Mouse (Mus musculus): ENCODE measurements at regions not wholly inside any gene's neighbourhood (a gene's known extent, or its start where the extent isn't known, plus 50 kb on each side); places are given as distances from the start of the nearest gene placed in this dataset.
"Not testable (repeated sequence)": the region's sequence is repeated elsewhere in the genome, so short reads cannot be mapped to it uniquely, and the experiment has no call there.

DNA sequence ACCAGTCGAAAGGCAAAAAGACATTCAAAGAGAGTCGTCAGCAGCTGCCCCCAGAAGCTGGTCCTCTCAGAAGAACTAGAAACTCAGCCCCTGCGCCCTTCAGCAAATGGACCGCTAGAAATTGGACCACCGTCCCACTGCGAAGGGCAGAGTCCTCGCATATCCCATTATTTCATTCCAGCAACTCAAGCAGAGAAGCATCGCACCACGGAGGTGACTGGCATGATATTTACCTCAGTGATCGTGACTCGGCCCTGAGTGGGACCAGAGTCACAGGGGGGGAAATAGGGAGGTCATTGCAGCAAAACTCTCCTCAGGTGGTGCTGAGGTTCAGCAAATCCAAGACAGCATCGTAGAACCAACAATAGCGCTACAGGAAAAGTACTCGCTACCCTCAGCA lies 105.7 kb upstream of the Nt5e start:
- DNase-seq (ENCODE audit: low read depth): no peak

DNA sequence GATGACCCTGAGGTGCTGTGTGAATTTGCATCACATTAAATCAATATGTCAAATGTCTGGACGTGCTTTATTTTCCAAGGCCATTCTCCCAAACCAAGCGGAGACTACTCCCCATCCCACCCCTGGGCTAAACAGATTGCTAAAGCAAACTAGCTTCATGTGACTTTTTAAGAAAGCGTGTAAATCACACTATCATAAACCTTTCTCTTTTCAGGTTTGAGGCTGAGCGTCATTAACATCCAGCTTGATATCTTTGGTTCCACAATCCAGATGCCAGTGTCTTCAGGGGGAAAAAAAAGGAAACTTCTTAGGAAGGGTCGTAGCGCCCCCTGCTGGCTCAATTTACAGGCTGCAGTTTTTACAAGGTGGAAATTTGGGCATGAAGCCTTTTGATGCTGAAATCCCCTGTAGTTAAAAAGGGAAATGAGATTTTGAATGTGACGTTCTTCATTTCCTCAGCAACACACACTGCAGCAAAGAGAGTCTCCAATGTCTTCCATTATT lies 105.1 kb upstream of the Nt5e start:
- no peak for DNase-seq (ENCODE audit: low read depth)

DNA sequence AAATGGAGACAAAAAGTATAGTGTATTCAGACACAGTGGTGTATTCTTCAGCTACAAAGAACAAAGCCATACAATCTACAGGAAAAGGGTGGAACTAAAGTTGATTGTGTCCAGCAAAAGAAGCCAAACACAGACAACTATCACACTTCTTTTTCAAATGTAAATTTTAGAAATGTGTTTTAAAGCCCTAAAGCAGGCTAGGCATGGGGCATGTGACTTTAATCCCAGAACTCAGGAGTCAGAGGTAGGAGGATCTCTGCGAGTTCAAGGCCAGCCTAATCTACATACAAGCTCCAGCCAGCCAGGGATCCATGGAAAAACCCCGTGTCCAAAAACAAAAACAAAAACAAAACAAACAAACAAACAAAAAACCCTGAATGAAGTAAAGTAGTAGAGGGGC lies 89.9 kb upstream of the Nt5e start:
- DNase-seq (ENCODE audit: low read depth): no peak

DNA sequence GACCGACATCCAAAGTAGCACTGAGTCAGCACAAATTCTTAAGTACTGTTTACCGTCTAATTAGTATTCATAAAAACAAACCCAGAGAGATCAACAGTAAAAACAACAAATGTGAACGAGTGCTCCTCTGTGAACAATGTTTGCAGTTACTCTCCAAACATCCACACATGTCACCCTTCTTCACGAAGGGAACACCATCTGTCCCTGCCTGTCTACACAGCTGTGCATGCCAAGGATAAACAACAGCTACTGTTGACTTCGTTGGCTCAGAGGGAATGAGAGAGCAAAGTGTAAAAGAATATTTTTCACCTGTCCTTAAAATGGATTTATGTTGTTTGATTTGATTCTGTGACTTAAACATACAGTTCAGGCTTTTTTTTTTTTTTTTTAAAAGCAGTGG lies 88.7 kb upstream of the Nt5e start:
- no peak for DNase-seq (ENCODE audit: low read depth)

DNA sequence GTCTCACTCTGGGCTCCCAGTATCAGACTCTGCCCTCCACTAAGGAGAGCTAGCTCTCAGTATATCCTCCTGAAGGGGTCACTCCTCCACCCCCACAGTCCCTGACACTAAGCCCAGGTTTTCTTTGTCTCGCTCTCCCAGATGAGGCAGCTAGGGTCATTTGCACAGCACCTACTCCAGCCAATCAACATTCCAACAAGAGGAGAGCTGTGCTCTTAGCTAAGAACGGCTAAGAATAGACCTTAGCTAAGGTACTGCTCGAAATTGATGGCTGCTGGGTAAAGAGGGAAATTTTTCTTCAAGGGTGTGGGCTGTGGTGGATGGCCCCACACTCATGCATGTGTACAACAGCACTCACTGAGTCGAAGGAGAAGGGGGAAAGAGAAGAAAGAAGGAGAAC lies 86.3 kb upstream of the Nt5e start:
- DNase-seq (ENCODE audit: low read depth): no peak

DNA sequence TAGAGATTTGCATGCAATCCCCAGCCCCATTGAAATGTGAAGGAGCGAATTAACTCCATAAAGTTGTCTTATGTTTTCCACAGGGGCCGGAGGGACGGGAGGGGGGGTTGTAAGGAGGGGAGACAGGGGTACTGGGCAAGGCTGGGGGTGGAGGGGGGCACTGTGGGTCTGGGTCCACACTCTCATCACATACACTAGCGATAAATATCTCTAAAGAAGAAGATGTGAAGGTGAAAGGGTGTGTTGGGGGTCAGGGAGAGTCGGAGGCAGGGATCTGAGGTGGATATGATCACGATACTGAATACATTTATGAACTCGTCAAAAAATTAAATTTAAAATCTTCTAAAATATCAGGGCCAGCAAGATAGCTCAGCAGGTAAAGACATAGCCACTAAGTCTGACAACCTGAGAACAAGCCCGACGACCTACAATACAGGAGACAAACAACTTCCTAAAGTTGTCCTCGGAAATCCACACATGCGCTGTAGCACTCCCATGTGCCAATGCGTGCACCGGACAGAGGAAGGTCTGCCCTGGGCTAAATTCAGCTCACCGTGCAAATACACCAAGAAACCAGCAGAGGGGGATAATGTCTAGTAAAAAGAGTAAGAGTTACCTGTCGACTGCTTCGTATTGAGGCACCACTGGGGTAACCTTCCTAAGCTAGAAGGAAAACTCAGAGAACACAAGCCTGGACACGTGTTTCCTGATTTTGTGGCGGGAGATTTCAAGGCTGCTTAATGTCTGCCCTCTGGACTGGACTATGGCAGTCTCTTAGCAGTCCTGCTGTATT lies 85.6 kb upstream of the Nt5e start:
- peak; percentile 68 for DNase-seq (ENCODE audit: low read depth)

DNA sequence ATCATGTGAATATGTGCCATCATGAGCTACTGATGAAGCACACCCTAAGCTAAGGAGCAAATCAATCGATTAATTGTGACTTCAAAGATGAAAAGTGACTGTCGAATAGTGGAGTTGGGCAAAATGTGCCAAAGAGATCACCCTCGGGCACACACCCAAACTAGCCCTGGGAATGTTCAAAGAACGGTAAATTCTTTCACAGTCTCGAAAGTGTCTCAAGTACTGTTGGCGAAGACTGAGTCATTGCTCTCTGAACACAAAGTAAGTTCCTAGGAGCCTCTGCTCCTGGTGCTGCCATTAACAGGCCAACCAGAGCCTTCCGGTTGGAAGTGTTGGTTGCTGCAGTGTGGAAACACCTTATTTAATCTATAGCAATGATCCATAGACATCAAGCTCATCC lies 84.5 kb upstream of the Nt5e start:
- DNase-seq (ENCODE audit: low read depth): no peak

DNA sequence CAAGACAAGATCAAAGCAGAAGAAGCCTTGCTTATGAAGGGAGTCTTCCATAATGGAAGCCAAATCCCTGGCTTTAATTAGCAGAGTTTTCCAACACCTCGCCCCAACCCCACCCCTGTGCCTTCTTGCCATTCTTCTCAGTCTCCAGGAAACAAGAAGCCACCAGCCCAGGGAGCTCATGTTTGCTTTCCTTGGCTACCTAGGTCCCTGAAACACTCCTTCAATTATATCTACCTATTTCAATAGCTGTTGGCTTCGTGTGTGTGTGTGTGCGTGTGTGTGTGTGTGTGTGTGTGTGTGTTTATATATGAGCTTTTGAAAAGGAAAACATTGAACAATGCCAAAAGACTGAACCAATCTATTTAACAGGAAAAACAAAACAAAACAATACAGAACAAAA lies 82.5 kb upstream of the Nt5e start:
- DNase-seq (ENCODE audit: low read depth): no peak

DNA sequence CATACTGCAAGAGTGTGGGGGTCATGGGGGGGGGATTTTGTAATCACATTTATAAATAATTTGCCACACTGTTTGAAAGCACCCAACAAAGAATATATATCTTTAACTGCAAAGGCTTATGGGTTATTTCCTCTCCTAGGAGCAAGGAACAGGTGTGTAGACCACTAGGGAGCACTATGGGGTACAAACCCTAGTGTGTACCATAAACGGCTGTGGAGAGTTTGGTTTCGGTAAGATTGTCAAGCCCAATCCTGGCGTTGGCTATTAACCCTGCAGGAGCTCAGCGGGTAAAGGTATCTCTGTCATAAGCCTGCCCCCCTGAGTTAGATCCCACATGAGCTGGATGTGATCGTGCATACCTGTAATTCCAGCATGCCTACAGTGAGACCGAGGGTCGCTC lies 71.0 kb upstream of the Nt5e start:
- no peak for DNase-seq (ENCODE audit: low read depth)

DNA sequence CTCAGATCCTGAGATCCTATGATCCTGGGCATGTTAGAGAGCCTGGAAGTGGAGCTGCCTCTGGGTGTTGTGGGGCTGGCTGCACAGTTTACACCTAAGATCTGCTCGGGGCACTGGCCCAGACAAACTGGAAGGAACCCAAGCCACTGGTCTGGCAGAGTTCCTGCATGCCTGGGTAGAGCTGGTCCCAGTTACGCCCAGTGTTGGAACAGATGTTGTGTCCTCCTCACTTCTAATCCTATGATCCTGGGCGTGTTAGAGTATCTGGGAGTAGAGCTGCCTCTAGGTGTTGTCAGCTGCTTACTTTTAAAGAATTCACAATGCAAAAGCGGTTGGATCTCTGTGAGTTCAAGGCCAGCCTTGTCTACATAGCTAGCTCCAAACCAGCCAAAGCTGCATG lies 67.4 kb upstream of the Nt5e start:
- no peak for DNase-seq (ENCODE audit: low read depth)

DNA sequence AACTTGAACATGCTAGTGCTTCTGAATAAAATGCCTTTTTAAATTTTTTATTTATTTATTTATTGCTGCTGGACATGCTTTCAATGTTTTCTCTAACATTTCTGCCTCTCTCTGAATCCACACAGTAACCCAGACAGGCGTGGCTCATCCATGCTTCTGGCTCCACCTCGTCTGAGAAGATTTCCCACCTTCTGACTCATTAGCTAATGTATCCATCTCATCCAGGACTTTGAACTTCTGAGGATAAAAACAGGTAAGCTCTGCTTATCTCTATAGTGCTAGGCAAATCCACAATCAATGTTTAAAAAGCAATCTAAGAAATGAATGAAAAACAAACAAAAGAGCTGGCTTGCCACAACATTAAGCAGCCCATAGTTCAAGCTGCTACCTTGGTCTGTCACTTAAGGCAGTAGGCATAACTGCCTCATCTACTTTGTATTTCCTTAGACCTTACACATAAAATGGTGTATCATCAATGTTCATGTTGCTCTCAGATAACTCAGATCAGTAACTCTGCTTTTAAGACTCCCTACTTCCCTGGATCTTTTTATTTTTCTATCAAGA lies 66.8 kb upstream of the Nt5e start:
- DNase-seq (ENCODE audit: low read depth): no peak

DNA sequence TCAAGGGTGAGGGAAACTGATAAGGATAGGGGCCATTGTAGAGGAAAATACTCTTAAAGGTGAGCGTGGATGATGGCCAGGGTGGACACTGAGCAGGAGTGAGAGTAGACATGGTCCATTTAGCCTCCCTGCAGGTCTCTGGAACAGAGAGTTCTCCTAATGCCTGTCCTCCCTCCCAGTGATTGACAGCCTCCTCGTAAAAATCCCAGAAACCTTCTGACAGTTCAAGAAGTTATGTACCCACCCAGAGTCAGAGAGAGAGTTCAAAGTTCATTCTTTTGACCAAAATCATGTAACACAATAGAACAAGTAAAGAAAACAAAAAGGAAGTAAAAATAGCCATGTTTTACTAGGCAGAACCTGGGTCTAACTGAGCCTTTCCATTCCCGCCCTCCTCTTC lies 64.5 kb upstream of the Nt5e start:
- no peak for DNase-seq (ENCODE audit: low read depth)

DNA sequence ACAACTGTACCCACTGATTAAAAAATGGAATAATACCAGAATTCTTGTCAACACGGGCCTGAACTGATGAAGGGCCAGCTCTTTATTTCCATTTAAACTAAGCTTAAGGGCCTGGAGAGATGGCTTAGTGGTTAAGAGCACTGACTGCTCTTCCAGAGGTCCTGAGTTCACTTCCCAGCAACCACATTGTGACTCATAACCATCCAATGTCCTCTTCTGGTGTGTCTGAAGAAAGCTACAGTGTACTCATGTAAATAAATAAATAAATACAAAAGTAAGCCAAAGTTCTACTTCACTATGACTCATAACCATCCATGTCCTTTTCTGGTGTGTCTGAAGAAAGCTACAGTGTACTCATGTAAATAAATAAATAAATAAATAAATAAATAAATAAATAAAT lies 60.7 kb upstream of the Nt5e start:
- not testable (repeated sequence) for DNase-seq (ENCODE audit: low read depth)

DNA sequence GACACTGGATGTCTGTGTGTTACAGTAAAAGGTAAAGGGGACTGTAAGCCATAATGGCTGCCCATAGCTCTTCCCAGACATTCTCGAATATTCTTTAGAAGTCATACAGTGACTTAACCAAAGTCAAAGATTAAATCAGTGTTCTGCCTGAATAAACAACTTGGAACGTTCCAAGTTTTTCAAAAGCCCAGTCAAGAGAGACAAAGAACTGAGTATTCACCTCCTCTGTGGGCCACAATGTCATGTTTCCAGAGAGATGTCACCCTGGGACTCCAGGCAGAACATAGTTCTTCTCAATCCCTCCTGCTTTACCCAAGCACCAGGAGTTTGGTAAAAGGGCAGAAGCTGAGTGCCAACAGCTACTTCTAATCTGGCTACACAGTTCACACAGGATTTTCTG lies 58.2 kb upstream of the Nt5e start:
- DNase-seq (ENCODE audit: low read depth): no peak

DNA sequence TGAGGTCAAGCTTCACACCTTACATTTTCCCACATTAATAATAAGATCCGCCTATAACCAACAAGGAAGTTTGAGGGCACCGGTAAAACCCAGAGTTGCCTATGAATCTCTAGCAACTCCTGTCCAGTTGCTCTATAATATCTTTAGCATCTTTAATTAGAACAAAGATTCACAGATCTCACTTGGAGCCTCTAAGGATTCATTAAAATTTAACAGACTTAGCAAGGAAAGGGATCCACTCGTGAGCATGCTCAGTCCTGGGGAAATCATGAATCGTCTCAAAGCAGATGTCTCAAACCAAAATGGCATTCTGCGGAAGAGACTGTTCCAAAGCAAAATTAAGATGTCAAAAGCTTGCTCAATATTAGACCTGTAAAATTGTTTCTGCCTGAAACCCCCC lies 57.8 kb upstream of the Nt5e start:
- no peak for DNase-seq (ENCODE audit: low read depth)

DNA sequence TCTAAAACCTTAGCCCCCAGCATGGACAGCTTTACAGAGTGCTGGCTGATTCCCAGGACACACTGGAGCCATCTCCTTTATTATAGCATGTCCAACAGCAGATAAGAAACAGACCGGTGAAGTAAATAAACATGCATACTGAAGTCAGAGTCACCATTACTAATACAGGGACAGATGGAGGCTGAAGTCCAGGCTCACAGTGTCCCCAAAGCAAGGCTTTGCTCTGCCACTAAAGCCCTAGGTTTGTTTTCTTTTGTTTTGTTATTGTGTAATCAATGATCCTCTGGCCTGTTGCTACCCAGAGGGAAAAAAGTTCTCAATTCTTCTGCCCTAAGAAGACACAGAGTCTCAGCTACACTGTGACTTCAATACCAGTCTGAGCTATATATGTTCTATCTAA lies 56.2 kb upstream of the Nt5e start:
- no peak for DNase-seq (ENCODE audit: low read depth)

DNA sequence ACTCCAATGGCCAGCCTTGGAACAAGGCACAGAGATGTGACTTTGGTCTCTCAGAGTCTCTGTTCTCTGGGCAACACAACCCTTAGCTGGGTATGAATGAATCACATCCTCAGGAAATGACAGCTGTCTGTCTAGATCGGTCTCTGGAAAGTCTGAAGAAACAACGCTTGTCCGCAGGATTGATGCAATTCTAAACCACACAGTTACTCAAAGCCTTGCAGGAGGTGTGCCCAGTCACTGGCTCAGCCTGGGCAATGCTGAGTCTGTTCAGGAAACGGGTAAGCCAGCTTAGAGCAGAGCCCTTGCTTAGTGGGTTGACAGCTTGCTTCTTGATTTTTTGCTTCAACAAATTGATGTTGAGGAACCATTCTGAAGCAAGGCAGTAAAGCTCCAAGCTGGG lies 53.7 kb upstream of the Nt5e start:
- DNase-seq (ENCODE audit: low read depth): no peak

DNA sequence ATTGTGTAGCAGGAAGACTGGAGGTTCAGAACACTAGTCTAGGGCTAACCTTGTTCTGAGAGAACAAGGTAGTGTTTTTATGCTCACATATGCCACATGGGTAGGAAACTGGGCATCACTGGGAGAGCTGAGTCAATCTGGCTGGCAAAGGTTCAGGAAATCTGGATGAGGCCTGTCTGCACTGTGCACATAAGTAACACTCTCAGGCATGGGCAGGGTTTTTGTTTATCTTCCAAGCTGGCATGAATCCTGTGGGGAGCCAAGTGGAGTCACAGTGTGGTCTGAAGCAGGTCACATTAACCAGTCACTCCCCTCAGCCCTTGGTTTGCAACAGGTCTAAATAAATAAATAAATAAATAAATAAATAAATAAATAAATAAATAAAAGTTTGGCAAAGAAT lies 53.0 kb upstream of the Nt5e start:
- DNase-seq (ENCODE audit: low read depth): no peak

DNA sequence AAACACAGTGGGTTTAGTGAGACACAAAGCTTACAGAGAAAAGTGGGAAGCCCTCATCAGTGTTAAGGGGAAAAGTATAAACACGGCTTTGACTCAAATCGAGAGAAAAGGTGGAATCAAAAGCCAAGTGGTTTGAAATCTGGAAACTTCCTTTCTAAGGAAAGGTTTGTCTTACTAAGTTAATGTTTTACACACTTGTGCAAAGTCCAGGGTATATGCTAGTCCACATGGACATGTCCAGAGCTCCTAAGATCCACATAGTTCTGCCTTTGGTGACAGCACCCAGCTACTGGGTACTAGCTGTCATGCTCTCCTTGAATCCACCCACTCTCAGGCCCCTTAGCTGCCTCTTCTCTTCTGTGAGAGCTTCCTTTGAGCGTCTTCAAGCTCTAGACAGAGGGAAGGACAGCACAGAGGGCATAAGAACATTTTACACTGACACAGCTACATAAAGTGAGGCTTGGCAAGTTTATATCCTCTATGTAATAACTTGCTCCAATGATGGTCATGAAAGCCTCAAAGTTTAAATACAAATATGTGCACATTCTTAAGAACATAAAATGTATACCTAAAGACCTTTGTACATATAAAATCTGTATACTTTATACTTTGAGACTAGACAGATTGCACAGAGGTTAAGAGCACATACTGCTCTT lies 52.2 kb upstream of the Nt5e start:
- no peak for DNase-seq (ENCODE audit: low read depth)

DNA sequence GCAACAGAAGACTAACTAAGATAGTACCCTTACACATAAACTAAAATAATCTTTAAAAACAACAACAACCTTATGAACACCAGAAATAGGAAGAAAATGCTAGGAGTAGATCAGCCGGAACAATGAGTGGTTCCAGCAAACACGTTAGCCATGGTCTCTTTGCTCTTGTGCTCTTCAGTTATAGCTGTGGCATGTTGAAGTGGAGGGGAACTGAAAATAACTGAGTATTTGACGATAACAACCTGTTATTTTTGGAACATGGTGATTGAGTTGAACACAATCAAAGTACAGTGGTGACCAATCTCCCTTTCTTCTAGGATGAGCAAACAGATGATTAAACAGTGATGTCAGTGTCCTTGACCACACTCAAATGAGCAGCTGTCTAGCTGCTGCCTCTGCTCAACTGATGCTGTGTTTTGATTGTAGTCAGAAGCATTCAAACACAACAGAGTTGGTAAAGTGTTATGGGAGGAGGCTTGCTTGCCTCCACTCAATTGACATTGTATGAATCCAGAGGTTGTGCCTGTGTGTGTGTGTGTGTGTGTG lies 50.9 kb upstream of the Nt5e start:
- DNase-seq (ENCODE audit: low read depth): no peak

DNA sequence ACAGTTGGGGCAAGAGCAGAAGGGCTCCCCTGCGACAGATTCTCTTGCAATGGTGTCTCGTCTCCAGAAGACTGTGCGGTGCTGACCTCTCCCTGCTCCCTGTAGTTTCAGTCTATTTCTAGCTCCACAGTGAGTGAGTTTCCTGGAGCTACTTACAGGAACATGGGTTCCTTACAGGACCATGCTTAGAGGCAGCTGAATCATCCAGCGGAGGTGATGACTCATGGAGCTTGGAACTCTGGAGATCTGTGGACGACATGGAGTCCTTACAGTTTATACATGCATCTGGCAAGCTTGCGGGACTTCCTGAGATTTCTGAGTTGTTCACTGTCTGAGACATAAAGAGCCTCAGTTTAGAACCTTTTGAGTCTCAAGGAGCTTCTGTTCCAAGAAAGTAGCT lies 50.0 kb upstream of the Nt5e start:
- no peak for DNase-seq (ENCODE audit: low read depth)
